Mouse (Mus musculus) ovary, adult 18-20 months (tissue): ENCODE data around the gene L3mbtl1.
"Not testable (repeated sequence)": the region's sequence is repeated elsewhere in the genome, so short reads cannot be mapped to it uniquely, and the experiment has no call there.

Experiments used
- DNase-seq: peaks from one replicate; pipeline ENCODE4 v3.0.0; 2022; ENCODE audit warnings: low spot score, mixed read lengths

Gene L3mbtl1

DNA sequence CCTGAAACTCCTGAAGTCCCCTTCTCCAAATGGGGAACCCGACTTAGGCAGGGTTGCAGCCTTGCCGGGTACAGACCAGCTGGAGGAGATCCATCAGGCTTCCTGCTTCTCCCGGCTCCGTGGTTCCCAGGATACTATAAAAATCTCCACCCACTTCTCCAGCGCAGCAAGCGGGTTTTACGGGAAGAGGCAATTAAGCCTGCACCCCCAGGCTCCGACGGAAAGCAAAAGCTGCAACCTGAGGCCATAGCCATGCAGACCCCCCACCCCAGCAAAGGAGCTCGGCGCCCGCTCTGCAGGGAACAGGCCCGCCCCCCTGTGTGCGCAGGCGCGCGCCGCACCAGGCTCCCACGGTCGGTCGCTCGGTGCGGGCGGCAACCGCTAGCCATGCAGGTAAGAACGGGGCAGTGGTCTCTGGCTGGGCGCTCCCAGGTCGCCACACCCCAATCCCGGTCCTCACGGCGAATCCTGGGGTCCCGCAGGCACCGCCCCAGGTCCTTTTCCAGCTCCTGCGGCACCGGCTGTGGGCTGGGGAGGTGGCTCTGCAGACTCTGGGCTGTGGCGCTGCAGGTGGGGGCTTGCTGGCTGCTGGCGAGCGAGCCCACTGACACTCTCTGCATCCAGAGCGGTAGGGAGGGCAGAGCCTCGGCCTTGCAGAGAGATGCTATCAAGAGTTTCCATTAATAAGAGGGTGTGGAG lies at the start of gene L3mbtl1:
Gene L3mbtl1, plus strand, starts transcription at position 325 of the 699 bp plus-strand sequence.
- no peak for DNase-seq

GRCm38 (mm10) chr2:162899256-162899655 lies 44.0 kb upstream of the L3mbtl1 start:
- DNase-seq = not testable (repeated sequence)

GRCm38 (mm10) chr2:162899880-162900589 lies 43.2 kb upstream of the L3mbtl1 start:
- DNase-seq = no peak

DNA sequence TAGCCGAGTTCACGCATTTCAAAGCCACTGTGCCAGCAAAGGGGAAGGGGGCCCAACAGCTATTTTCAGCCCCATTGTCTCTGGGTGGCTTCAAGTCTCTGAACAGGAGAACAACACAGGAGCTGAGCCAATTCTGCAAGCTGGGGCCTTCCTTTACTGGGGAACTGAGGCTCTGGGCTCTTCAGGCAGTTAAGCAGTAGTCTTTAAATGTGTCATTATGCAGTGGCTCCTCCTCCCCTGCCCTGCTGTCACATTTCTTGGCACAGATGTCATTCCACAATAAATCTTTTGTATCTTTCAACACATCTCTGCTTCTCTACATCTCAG lies 42.7 kb upstream of the L3mbtl1 start:
- no peak for DNase-seq

DNA sequence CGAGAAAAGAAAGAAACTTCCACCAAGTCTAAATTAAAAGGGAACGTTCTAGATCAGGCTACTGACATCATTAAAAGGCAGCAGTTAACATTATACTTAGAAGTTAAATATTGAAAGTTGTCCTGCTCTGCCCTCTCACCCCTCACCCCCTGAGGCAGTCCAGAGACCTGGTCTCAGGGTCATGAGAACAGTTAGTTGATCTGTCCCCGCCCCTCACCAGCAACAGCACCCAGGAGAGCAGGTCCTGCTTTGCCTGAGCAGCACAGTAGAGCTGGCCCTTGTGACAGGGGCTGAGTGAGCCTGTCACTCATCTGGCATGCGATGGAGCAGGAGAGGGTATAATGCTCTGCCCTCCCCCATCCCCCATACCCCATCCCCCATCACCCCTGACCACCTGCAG lies 37.4 kb upstream of the L3mbtl1 start:
- DNase-seq = no peak

DNA sequence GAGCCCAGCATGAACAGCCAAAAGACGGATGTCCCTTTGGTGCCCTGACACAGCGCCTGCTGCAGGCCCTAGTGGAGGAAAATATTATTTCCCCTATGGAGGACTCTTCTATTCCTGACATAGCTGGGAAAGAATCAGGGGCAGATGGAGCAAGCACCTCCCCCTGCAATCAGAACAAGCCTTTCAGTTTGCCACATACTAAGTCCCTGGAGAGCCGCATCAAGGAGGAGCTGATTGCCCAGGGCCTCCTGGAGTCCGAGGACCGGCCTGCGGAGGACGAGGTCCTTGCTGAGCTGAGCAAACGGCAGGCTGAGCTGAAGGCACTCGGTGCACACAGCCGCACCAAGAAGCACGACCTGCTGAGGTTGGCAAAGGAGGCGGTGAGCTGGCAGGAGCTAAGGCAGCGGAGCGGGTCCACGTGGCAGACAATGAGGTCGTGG lies 35.2 kb upstream of the L3mbtl1 start:
- no peak for DNase-seq

GRCm38 (mm10) chr2:162914040-162914439 lies 29.2 kb upstream of the L3mbtl1 start:
- no peak for DNase-seq

DNA sequence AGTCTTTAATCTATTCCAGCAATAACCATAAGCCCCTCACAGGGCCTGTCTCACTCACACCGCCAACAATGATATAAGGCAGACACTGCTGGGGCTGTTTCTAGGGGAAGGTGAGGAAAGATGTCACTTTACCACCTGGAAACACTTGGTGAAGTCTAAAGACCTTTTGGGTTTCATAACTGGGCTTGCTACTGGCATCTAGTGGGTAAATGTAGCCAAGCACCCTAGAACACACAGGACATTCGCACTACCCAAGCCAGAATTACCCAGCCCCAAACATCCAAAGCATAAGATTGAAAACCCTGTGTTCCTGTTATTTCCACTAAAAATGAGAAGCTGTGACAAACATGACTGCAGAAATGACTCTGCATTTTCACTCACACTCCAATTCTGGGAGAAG lies 28.8 kb upstream of the L3mbtl1 start:
- no peak for DNase-seq

DNA sequence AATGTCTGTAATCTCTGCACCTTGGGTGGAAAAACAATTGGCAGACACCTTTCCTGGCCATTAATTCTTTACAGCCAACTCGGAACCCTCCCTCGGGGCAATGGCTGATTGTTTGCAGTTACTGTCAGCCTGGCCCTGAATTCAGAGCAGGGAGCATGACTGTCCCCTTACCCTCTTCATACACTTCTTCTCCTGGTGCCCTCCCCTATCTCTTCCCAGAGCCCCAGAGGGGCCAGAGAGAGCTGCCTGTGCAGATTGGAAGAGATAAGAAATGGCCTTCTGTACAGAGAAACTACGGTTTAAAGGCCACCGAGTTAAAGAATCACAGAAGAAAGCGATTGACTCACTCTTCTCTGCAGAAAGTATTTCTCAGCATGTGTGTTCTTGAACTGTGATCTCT lies 23.3 kb upstream of the L3mbtl1 start:
- no peak for DNase-seq

- no peak for DNase-seq
These were observed 21.1 kb upstream of the L3mbtl1 start for GRCm38 (mm10) chr2:162922183-162922582.

DNA sequence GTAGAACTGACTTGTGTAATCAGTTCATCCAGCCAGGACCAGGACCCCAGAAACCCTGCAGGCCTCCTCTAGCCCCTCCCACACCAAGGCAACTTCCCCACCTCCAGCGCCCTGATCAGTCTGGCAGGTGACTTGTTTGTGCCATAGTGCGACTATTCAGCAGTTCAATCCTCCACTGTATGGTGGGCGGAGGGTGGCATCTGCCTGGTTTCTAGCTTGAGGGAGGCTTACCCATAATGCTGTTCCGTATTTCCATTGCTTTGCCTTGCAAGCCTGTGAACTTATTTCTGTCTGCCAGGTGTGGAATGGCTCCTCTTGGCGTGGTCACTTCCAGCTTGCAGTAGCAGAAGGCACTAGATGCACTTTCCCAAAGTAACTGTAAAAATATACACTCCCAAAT lies 20.4 kb upstream of the L3mbtl1 start:
- DNase-seq = no peak

DNA sequence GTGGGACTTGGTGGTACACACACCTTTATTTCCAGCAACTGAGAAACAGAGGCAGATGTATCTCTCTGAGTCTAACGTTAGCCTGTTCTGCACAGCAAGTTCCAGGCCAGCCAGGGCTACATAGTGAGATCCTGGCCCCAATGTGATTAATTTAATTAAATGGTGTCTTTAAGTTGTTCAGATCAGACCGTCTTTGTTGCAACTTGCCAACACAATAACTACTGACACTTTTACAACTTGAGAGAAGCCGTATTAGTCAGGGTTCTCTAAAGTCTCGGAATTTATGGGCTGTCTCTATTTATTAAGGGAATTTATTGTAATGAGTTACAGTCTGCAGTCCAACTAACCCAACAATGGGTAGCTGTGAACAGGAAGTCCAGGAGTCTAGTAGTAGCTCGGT lies 19.1 kb upstream of the L3mbtl1 start:
- no peak for DNase-seq

DNA sequence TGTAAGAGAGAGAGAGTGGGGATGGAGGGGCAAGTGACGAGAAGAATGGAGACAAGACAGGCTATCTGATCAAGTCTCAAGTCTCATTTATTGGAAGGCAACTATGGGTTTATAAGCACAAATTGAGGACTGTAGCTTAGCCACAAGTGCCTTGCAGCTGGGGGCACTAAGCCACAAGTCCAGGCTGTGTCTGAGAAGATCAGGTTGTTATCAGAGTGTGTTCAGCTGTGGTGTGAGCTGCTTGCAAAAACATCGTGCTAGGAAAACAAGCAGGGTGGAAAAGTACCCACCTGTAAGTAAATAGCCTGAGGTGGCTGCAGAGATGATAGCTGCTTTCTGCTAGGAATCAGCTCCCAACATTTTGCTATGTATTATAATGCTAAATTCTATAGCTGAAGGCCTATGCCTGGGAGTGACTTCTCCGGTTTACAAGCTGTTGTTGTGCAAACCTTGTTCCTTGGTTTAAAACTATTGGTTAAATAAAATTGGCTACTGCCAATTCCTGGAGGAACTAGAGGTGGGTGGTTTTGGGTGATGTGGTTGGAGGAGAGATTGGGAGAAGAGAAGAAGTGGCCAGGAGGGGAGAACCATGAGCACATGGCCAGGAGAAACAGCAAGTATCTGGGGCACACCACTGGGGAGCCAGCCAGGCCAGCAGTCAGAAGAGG lies 15.2 kb upstream of the L3mbtl1 start:
- no peak for DNase-seq

GRCm38 (mm10) chr2:162929704-162930103 lies 13.6 kb upstream of the L3mbtl1 start:
- no peak for DNase-seq

DNA sequence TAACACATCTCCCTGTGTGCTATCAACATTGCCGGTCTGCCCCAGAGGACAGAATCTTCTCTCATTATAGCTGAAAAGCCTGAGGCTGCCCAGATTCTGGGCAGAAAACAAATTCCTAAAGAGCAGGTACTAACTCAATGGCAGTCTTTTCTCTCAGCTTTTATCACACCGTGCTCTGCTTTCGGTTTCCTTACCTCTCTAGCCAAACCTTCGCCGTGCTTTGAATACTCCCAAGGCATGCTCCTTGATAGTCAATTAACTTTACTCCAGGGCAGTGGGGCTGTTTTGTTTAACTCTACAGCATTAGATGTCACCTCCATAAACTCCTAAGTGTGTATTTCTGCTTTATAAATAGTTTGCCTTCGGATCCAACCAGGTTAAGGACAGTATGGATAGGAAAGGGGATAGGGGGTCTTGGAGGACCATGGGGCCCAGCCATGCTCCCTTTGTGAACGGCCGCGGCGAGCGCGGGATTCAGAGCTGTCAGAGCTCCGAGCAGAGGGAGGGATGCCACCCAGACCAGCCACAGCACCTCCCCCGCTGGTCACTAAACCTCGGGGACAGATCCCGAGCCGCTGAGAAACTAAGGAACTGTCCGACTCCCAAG lies 12.7 kb upstream of the L3mbtl1 start:
- DNase-seq = no peak

- peak; percentile 79 for DNase-seq
These were observed 12.1 kb upstream of the L3mbtl1 start, which contains the start of gene Srsf6 for GRCm38 (mm10) chr2:162931123-162931673. TSS of gene Srsf6 (plus strand) at chr2:162931528.

DNA sequence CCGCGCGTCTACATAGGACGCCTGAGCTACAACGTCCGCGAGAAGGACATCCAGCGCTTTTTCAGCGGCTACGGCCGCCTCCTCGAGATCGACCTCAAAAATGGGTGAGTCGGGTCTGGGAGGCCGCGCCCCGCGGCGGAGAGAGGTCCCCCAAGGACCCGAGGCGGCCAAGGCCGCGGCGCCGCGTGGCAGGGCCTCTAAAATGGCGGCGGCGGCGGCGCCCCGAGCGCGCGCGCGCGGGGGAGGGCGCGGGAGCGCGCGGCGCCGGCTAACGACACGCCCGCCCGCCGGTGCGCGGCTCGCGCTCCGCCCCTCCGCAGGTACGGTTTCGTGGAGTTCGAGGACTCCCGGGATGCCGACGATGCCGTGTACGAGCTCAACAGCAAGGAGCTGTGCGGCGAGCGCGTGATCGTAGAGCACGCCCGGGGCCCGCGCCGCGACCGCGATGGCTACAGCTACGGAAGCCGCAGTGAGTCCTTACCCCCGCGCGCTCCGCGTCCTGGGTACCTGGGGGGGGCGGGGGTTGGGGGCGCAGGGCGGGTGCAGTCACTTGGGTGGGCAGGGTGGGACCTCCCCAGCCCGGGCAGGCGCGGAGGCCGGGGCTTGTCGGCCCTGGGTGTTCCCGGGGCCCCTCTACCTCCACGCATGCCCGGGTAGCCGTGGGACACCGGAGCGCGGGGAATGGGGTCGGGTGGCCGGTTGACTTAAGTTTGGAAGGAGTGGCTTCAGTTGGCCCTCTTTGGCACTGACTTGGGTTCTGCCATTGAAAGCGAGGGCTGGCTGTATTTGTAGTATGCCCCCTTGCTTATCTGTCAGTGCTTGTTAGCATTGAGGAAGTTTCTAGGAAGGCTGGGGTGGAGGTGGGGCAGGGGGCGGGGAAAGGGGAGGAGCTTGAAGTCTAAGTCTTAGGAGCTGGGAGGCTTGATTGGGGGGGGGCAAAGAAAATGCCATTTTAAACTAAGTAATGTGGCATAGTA lies 11.3 kb upstream of the L3mbtl1 start:
- peak; percentile 24 for DNase-seq

GRCm38 (mm10) chr2:162932706-162933105 lies 10.6 kb upstream of the L3mbtl1 start:
- no peak for DNase-seq

DNA sequence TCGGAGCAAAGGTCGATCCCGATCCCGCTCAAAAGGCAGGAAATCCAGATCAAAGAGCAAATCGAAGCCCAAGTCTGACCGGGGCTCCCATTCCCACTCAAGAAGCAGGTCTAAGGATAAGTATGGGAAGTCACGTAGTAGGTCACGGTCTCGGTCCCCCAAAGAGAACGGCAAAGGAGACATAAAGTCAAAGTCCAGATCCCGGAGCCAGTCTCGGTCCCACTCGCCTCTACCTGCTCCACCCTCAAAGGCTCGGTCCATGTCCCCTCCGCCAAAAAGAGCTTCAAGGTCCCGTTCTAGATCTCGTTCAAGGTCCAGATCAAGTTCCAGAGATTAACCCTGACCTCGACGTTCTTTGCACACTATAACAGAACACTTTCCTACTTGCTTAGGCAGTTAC lies 8.9 kb upstream of the L3mbtl1 start:
- DNase-seq = no peak

DNA sequence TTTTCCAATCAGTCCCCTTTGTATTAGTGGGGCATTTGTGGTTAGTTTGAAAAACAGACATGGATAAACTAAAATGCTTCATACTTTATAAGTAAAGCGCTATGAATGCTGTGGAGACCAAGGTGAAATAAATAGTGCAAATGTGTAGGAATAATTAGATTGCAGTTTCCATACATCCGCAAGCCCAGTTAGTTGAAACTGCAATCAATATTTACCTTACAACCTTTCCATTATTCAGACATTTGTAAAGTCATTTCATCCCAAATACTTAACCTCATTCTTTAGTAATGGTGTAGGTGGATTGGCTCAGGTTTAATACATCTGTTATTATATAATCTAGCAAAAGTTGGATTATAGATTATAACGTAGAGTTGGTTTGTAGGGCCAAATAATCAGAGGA lies 7.6 kb upstream of the L3mbtl1 start:
- no peak for DNase-seq

GRCm38 (mm10) chr2:162939562-162939961 lies 3.7 kb upstream of the L3mbtl1 start:
- DNase-seq = no peak
